In genomic region chr8:113762101-113762500, GRCm38 (mm10) we compare ENCODE assay signal across 28 mouse cellular contexts.
DNase-seq lines count a peak whose midpoint lies in the region; ATAC-seq and TF ChIP-seq lines count a peak whose summit lies in the region.
"Had no signal": no experiment of that assay in that cellular context is flagged by ENCODE, and none has a peak within 500 bp of the region (broad histone marks: within the 10 kb centered on the region; RNA-seq: fewer than 3 reads in every experiment).

No protein-coding gene starts in this region.

- 45% methylated on average over 6 of the region's 6 CpGs for WGBS in kidney, embryonic 14.5 days
- 85% methylated on average over 6 of the region's 6 CpGs for WGBS in cerebellum, adult 2 months

- ATAC-seq in kidney, embryonic 14.5 days (ENCODE audit: low FRiP score, low TSS enrichment), result peak; percentile 55
- ATAC-seq: activated CD4-positive, CD25-positive, alpha-beta regulatory T cell, adult 4 months; CD4-positive, CD25-positive, alpha-beta regulatory T cell, adult 4 months; forebrain, embryonic 13.5 days; forebrain, embryonic 16.5 days; hindbrain, postnatal 0 days; inflammation-experienced regulatory T-cells, adult 6 months had no signal

- no peak overlapping the region for H3K4me2 ChIP-seq in kidney, embryonic 14.5 days (replicated peaks; ENCODE audit: low read depth, low read length)
- H3K4me2 ChIP-seq: forebrain, embryonic 13.5 days; heart, embryonic 13.5 days; hindbrain, embryonic 14.5 days had no signal

- H3K4me3 ChIP-seq in kidney, embryonic 14.5 days (ENCODE audit: low read length), result no peak overlapping the region
- H3K4me3 ChIP-seq in cerebellum, adult 2 months (replicated peaks; ENCODE audit: insufficient read depth, low read depth, low read length), result no peak overlapping the region
- H3K4me3 ChIP-seq: forebrain, embryonic 10.5 days; forebrain, embryonic 13.5 days; heart, adult 2 months; heart, embryonic 10.5 days; heart, embryonic 13.5 days had no signal

- H3K4me1 ChIP-seq in kidney, embryonic 14.5 days (ENCODE audit: control insufficient read depth, insufficient read depth, low read length), result 0 out of 2 replicates have a peak, but pooled peaks cover 4% of the 10 kb centered on the region
- H3K4me1 ChIP-seq in cerebellum, adult 2 months (ENCODE audit: control insufficient read depth, insufficient read depth, low read length), result no peaks in the 10 kb centered on the region
- H3K4me1 ChIP-seq: forebrain, embryonic 13.5 days had no signal

- TF ChIP-seq CTCF in cerebellum, adult 2 months (IDR thresholded peaks at IDR 0.05; ENCODE audit: borderline replicate concordance, insufficient read depth, low read depth, low read length), result no peak

- no peaks in the 10 kb centered on the region for H3K27me3 ChIP-seq in kidney, embryonic 14.5 days (ENCODE audit: control insufficient read depth, insufficient read depth, low read length)
- H3K27me3 ChIP-seq in cerebellum, adult 2 months (ENCODE audit: control insufficient read depth, insufficient read depth, low read length), result no peaks in the 10 kb centered on the region
- H3K27me3 ChIP-seq: forebrain, embryonic 13.5 days; heart, embryonic 13.5 days had no signal

- H3K9me3 ChIP-seq in kidney, embryonic 14.5 days (ENCODE audit: control insufficient read depth, low read length), result no peaks in the 10 kb centered on the region
- H3K9me3 ChIP-seq: forebrain, embryonic 10.5 days; forebrain, embryonic 13.5 days; heart, embryonic 10.5 days; heart, embryonic 13.5 days had no signal

- H3K27ac ChIP-seq in kidney, embryonic 14.5 days (ENCODE audit: low read depth, low read length), result no peak overlapping the region
- H3K27ac ChIP-seq in cerebellum, adult 2 months (ENCODE audit: insufficient read depth, low read length), result no peak overlapping the region
- H3K27ac ChIP-seq: forebrain, embryonic 10.5 days; forebrain, embryonic 13.5 days; heart, adult 2 months; heart, embryonic 10.5 days; heart, embryonic 13.5 days; hindbrain, embryonic 14.5 days; hindbrain, postnatal 0 days had no signal

- H3K36me3 ChIP-seq in kidney, embryonic 14.5 days (ENCODE audit: control insufficient read depth, insufficient read depth, low read length), result no peaks in the 10 kb centered on the region
- H3K36me3 ChIP-seq: forebrain, embryonic 10.5 days; heart, embryonic 10.5 days; heart, embryonic 13.5 days had no signal

- no peak for TF ChIP-seq POLR2A in cerebellum, adult 2 months (IDR thresholded peaks at IDR 0.05; ENCODE audit: borderline replicate concordance, insufficient read depth, low read length)

- DNase-seq in kidney, adult 11 months, result no peak
- peak; percentile 4 for DNase-seq in 3T3-L1 (ENCODE audit: low read depth, low spot score)
- DNase-seq in embryo, embryonic 10.5 days (ENCODE audit: low spot score), result peak; percentile 52
- peak; percentile 44 for DNase-seq in yolk sac, embryonic 10.5 days (ENCODE audit: low spot score)
- DNase-seq in thymus, postnatal 10 days (ENCODE audit: low spot score in 2 of 2), result no peak
- DNase-seq in cerebellum, adult 2 months, result no peak
- DNase-seq: adrenal gland, postnatal 10 days; adrenal gland, postnatal 36 days; cerebellum, adult 11 months; cerebellum, adult 8-10 months; cerebellum, postnatal 10 days; cerebellum, postnatal 36 days; gastrocnemius, postnatal 10 days; gastrocnemius, postnatal 36 days; heart, adult 2 months; heart, postnatal 14 days; heart, postnatal 4 days had no signal

- no peak overlapping the region for H3K9ac ChIP-seq in kidney, embryonic 14.5 days (ENCODE audit: low read depth, low read length)
- H3K9ac ChIP-seq: forebrain, embryonic 13.5 days; heart, embryonic 13.5 days; hindbrain, embryonic 14.5 days had no signal

Comparison
In these comparisons a context has a peak if more than half of its experiments do, and no peak if none do; other contexts are left out.
1. DNase-seq: peak in 3T3-L1 (single experiment), embryo, embryonic 10.5 days (single experiment) and yolk sac, embryonic 10.5 days (single experiment); none in kidney, adult 11 months (single experiment), thymus, postnatal 10 days (0 of 2) and cerebellum, adult 2 months (0 of 2).